Mouse (Mus musculus) neural tube, embryonic 13.5 days (tissue): ENCODE measurements around the gene Rgl1. TPM values are rescaled to one million over a fixed set of nuclear protein-coding genes. Genes with fewer than 3 reads are reported as not detected.

Source experiments
- ATAC-seq: fragments of 200-750 bp; cut with Nextera tagmentation; 2 replicates; pipeline ENCODE4 v1.8.0; 2017; ENCODE audit warnings: low read depth, mild to moderate bottlenecking, moderate TSS enrichment, moderate library complexity
- H3K27ac ChIP-seq: fragments of 300-500 bp; sonication (generic); replicated peaks from 2 replicates; pipeline ENCODE4 v1.5.1; 2015; ENCODE audit warnings: moderate library complexity, mild to moderate bottlenecking, inconsistent platforms
- H3K27me3 ChIP-seq: fragments of 300-500 bp; sonication (generic); 2 replicates; pipeline ENCODE4 v1.6.1; 2015; ENCODE audit warnings: mild to moderate bottlenecking, inconsistent platforms
- H3K36me3 ChIP-seq: fragments of 300-500 bp; sonication (generic); 2 replicates; pipeline ENCODE4 v1.6.1; 2015; ENCODE audit warnings: mild to moderate bottlenecking, inconsistent platforms
- H3K4me1 ChIP-seq: fragments of 300-500 bp; sonication (generic); replicated peaks from 2 replicates; pipeline ENCODE4 v1.6.1; 2015; ENCODE audit warnings: inconsistent platforms
- H3K4me2 ChIP-seq: fragments of 300-500 bp; sonication (generic); 2 replicates; pipeline ENCODE4 v1.6.1; 2015; ENCODE audit warnings: inconsistent platforms, mild to moderate bottlenecking, moderate library complexity
- H3K4me3 ChIP-seq: fragments of 300-500 bp; sonication (generic); 2 replicates; pipeline ENCODE4 v1.5.1; 2015; ENCODE audit warnings: mild to moderate bottlenecking, inconsistent platforms
- H3K9ac ChIP-seq: fragments of 300-500 bp; sonication (generic); 2 replicates; pipeline ENCODE4 v1.6.1; 2015; ENCODE audit warnings: moderate library complexity, mild to moderate bottlenecking, inconsistent platforms
- H3K9me3 ChIP-seq: fragments of 300-500 bp; sonication (generic); 2 replicates; pipeline ENCODE4 v1.6.1; 2016; ENCODE audit warnings: inconsistent platforms
- WGBS: fragments of 180-500 bp; shearing (Covaris S2); methylation state at CpG from one replicate; pipeline ENCODE4 v1.1.7; 2015; 5-methylcytosine and 5-hydroxymethylcytosine counted together
- polyA plus RNA-seq: library from polyadenylated mRNA; unstranded; fragments of >200 nt; fragmentation: Nextera tagmentation; extraction: Ambion mirVana; gene quantifications from 2 replicates; pipeline ENCODE4 v1.2.1, GENCODE M21; 2015

Gene Rgl1
- polyA plus RNA-seq, 1 experiment from 2014 or later, result 25.4 TPM

GRCm38 (mm10) chr1:152604147-152604546 lies 162.0 kb downstream of the Rgl1 start:
- WGBS, result 70% methylated on average over 6 of the region's 6 CpGs
- ATAC-seq, result no peak
- Histone ChIP-seq H3K9ac (no peak overlapping the region), H3K9me3 (no peaks in the 10 kb centered on the region), H3K4me1 (peaks cover 11% of the 10 kb centered on the region), H3K27me3 (no peaks in the 10 kb centered on the region), H3K27ac (no peak overlapping the region), H3K36me3 (no peaks in the 10 kb centered on the region), H3K4me3 (no peak overlapping the region), H3K4me2 (no peak overlapping the region)

GRCm38 (mm10) chr1:152603628-152604027 lies 162.5 kb downstream of the Rgl1 start:
- H3K36me3 ChIP-seq, result no peaks in the 10 kb centered on the region
- no peaks in the 10 kb centered on the region for H3K27me3 ChIP-seq
- no peak for ATAC-seq
- 27% methylated on average over 9 of the region's 9 CpGs for WGBS
- no peak overlapping the region for H3K4me3 ChIP-seq
- no peak overlapping the region for H3K4me2 ChIP-seq
- no peaks in the 10 kb centered on the region for H3K9me3 ChIP-seq
- H3K27ac ChIP-seq, result no peak overlapping the region; the same call in 1 of the 2 replicates
- H3K4me1 ChIP-seq, result peaks cover 11% of the 10 kb centered on the region
- no peak overlapping the region for H3K9ac ChIP-seq

DNA sequence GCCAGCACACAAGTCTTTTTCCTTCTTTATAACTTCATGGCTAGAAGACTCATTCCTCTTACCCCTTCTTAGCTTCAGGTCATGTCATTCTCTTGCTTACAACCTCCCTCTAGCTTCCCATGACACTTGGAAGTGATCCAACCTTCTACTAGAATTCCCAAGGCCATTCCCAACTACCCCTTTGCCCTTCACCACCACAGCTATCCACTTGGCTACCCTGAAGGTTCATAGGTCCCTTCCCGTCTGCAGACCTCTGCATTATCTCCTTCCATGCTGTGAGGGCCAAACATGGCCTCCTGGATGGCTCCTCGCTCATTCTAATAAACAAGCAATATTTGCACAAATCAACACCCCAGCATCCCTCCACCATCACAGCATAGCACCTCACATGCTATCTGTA lies 165.7 kb downstream of the Rgl1 start:
- H3K36me3 ChIP-seq, result no peaks in the 10 kb centered on the region
- ATAC-seq, result no peak
- no peaks in the 10 kb centered on the region for H3K27me3 ChIP-seq
- 89% methylated on average over 2 of the region's 2 CpGs for WGBS
- no peak overlapping the region for H3K27ac ChIP-seq
- no peak overlapping the region for H3K9ac ChIP-seq
- no peak overlapping the region for H3K4me2 ChIP-seq
- H3K4me3 ChIP-seq, result no peak overlapping the region
- H3K4me1 ChIP-seq, result peaks cover 11% of the 10 kb centered on the region
- H3K9me3 ChIP-seq, result no peaks in the 10 kb centered on the region

DNA sequence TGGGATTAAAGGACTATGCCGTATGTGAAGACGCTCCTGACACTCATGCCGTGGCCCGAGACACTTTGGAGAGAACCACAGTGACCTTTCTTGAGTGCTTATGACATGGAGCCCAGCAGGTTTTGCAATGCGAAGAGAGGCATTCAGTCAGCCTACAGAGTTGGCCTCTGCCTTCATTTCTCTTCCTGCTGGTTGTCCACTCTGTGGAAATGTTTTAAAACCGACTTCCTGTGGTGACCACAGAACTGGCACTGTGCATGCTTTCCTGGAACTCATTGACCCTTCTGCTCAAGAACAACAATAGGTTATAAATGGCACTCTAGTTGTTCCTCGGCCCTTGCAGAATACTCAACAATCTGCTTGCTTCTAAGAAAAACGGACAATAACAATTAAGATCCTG lies 166.8 kb downstream of the Rgl1 start:
- no peak overlapping the region for H3K9ac ChIP-seq
- 69% methylated on average over 8 of the region's 8 CpGs for WGBS
- H3K4me2 ChIP-seq, result no peak overlapping the region
- H3K4me3 ChIP-seq, result no peak overlapping the region
- H3K4me1 ChIP-seq, result peaks cover 15% of the 10 kb centered on the region
- no peaks in the 10 kb centered on the region for H3K36me3 ChIP-seq
- H3K9me3 ChIP-seq, result no peaks in the 10 kb centered on the region
- H3K27me3 ChIP-seq, result no peaks in the 10 kb centered on the region
- no peak for ATAC-seq
- no peak overlapping the region for H3K27ac ChIP-seq

- 77% methylated on average over 5 of the region's 5 CpGs for WGBS
- H3K27me3 ChIP-seq, result no peaks in the 10 kb centered on the region
Measured at GRCm38 (mm10) chr1:152594690-152595089, 171.5 kb downstream of the Rgl1 start.

DNA sequence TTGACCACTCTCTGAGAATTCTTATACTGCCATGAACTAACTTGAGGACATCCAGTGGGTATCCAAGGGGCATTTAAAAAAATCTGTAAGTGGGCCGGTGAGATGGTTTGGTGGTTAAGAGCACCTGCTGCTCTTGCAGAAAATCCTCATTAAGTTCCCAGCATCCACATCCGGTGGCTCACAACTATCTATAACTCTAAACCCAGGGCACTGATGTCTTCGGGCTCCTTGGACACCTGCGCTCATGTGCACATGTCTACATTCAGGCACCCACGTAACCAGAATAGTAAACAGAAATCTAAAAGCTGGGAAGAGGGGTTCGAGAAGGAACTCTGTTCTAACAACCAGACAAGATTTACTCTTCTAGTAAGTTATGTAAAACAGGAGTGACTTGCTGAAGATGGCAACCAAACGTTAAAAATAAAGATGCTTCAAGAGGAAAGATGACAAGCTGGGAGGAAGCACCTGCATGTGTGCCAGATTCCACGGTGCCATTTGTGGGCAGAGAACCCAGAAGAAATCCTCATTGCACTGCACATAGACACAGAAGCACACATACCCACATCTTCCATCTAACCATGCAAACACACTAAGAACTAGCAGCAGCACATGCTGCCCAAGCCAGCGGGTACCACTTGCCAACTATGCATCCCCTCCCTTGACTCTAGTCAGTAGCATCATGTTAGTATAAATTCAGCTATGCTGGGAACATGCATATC lies 172.2 kb downstream of the Rgl1 start:
- WGBS, result 89% methylated on average over 9 of the region's 9 CpGs
- Histone ChIP-seq H3K36me3 (no peaks in the 10 kb centered on the region), H3K4me3 (no peak overlapping the region), H3K27me3 (no peaks in the 10 kb centered on the region), H3K9ac (no peak overlapping the region), H3K27ac (no peak overlapping the region), H3K4me1 (peaks cover 33% of the 10 kb centered on the region), H3K4me2 (no peak overlapping the region), H3K9me3 (no peaks in the 10 kb centered on the region)
- ATAC-seq, result no peak

More at GRCm38 (mm10) chr1:152594690-152595089, 171.5 kb downstream of the Rgl1 start:
- Histone ChIP-seq H3K9me3 (no peaks in the 10 kb centered on the region), H3K9ac (no peak overlapping the region), H3K4me2 (no peak overlapping the region), H3K36me3 (no peaks in the 10 kb centered on the region), H3K4me1 (peaks cover 26% of the 10 kb centered on the region), H3K27ac (no peak overlapping the region), H3K4me3 (no peak overlapping the region)
- ATAC-seq, result no peak

- H3K4me3 ChIP-seq, result no peak overlapping the region
- H3K27me3 ChIP-seq, result no peaks in the 10 kb centered on the region
- no peak overlapping the region for H3K9ac ChIP-seq
- no peaks in the 10 kb centered on the region for H3K9me3 ChIP-seq
- ATAC-seq, result no peak
- 92% methylated on average over 7 of the region's 7 CpGs for WGBS
- peaks cover 36% of the 10 kb centered on the region for H3K4me1 ChIP-seq
- H3K36me3 ChIP-seq, result no peaks in the 10 kb centered on the region
- no peak overlapping the region for H3K4me2 ChIP-seq
- no peak overlapping the region for H3K27ac ChIP-seq
Measured at GRCm38 (mm10) chr1:152593382-152593781, 172.8 kb downstream of the Rgl1 start.

DNA sequence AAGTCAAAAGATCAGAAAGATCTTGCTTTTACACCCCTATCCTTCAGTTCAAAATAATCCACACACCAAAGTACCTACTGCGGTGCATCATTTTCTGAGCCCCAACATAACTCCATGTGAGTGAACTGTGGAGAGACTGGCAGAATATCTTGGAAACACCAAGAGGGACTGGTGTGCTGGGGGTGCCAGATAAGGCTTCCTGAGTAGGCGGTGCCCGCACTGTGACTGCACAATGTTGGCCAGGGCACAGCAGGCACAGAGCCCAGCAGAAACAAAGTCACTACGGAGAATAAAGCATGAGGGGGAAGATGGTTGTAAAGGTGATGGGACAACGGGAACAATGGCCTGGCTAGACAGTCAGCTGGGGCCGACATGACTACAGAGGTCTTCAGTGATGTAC lies 173.5 kb downstream of the Rgl1 start:
- Histone ChIP-seq H3K4me1 (peaks cover 38% of the 10 kb centered on the region), H3K4me2 (no peak overlapping the region), H3K27ac (no peak overlapping the region), H3K9me3 (no peaks in the 10 kb centered on the region), H3K9ac (no peak overlapping the region), H3K36me3 (no peaks in the 10 kb centered on the region), H3K27me3 (no peaks in the 10 kb centered on the region), H3K4me3 (no peak overlapping the region)
- WGBS, result 76% methylated on average over 6 of the region's 6 CpGs
- ATAC-seq, result no peak

- H3K4me1 ChIP-seq, result peaks cover 38% of the 10 kb centered on the region
- H3K27me3 ChIP-seq, result no peaks in the 10 kb centered on the region
- 91% methylated on average over 14 of the region's 15 CpGs for WGBS
- no peak overlapping the region for H3K4me2 ChIP-seq
- H3K4me3 ChIP-seq, result no peak overlapping the region
- no peak for ATAC-seq
- H3K9me3 ChIP-seq, result no peaks in the 10 kb centered on the region
- no peak overlapping the region for H3K9ac ChIP-seq
- no peaks in the 10 kb centered on the region for H3K36me3 ChIP-seq
- no peak overlapping the region for H3K27ac ChIP-seq
Measured at GRCm38 (mm10) chr1:152591746-152592498, 174.2 kb downstream of the Rgl1 start.

- H3K27ac ChIP-seq, result no peak overlapping the region
- no peak for ATAC-seq
- H3K36me3 ChIP-seq, result no peaks in the 10 kb centered on the region
- no peaks in the 10 kb centered on the region for H3K27me3 ChIP-seq
- peaks cover 42% of the 10 kb centered on the region for H3K4me1 ChIP-seq
- WGBS, result 77% methylated on average over 5 of the region's 5 CpGs
- H3K4me3 ChIP-seq, result no peak overlapping the region
- no peak overlapping the region for H3K4me2 ChIP-seq
- H3K9me3 ChIP-seq, result no peaks in the 10 kb centered on the region
- no peak overlapping the region for H3K9ac ChIP-seq
Measured at GRCm38 (mm10) chr1:152590321-152590720, 175.8 kb downstream of the Rgl1 start.

- no peaks in the 10 kb centered on the region for H3K9me3 ChIP-seq
- H3K4me1 ChIP-seq, result peaks cover 36% of the 10 kb centered on the region
- peak overlapping the region; percentile 46; the same call in 1 of the 2 replicates for H3K27ac ChIP-seq
- H3K36me3 ChIP-seq, result no peaks in the 10 kb centered on the region
- ATAC-seq, result no peak
- WGBS, result 42% methylated on average over 9 of the region's 9 CpGs
- H3K27me3 ChIP-seq, result no peaks in the 10 kb centered on the region
- H3K4me3 ChIP-seq, result no peak overlapping the region
- no peak overlapping the region for H3K9ac ChIP-seq
- peak overlapping the region; percentile 22; the same call in 1 of the 2 replicates for H3K4me2 ChIP-seq
Measured at GRCm38 (mm10) chr1:152589331-152589935, 176.7 kb downstream of the Rgl1 start.

- WGBS, result 82% methylated on average over 3 of the region's 3 CpGs
- Histone ChIP-seq H3K27me3 (no peaks in the 10 kb centered on the region), H3K36me3 (no peaks in the 10 kb centered on the region), H3K27ac (no peak overlapping the region), H3K4me3 (no peak overlapping the region), H3K4me2 (no peak overlapping the region), H3K9ac (no peak overlapping the region), H3K4me1 (peaks cover 28% of the 10 kb centered on the region), H3K9me3 (no peaks in the 10 kb centered on the region)
- ATAC-seq, result no peak
Measured at GRCm38 (mm10) chr1:152587431-152587830, 178.7 kb downstream of the Rgl1 start.
